Mouse (Mus musculus): ENCODE results near the gene Oscar. TPM values are rescaled to one million over a fixed set of nuclear protein-coding genes. Genes with fewer than 3 reads are reported as not detected.

Gene Oscar
- polyA plus RNA-seq, 1 experiment from 2014 or later, result 0.20 TPM

GRCm38 (mm10) chr7:3590550-3590949, 25.4 kb downstream of the Oscar start:
- ATAC-seq (replicated peaks; ENCODE audit: insufficient number of reproducible peaks, low FRiP score, low TSS enrichment, low read depth), result no peak
- Histone ChIP-seq H3K9ac (replicated peaks; ENCODE audit: low read length) (no peak overlapping the region), H3K27me3 (ENCODE audit: control insufficient read depth, insufficient read depth, low read length) (no peaks in the 10 kb centered on the region), H3K9me3 (replicated peaks; ENCODE audit: control insufficient read depth, low read length) (no peaks in the 10 kb centered on the region), H3K36me3 (replicated peaks; ENCODE audit: control insufficient read depth, insufficient read depth, low read depth, low read length) (no peaks in the 10 kb centered on the region), H3K4me2 (ENCODE audit: low read depth, low read length) (no peak overlapping the region), H3K27ac (replicated peaks; ENCODE audit: low read depth, low read length) (no peak overlapping the region), H3K4me1 (ENCODE audit: control insufficient read depth, insufficient read depth, low read length) (no peaks in the 10 kb centered on the region), H3K4me3 (ENCODE audit: low read depth, low read length) (no peak overlapping the region)
- WGBS, result 90% methylated on average over 3 of the region's 3 CpGs
- no peak for DNase-seq (ENCODE audit: low spot score)

- H3K27ac ChIP-seq (replicated peaks; ENCODE audit: low read depth, low read length), result no peak overlapping the region
- H3K36me3 ChIP-seq (replicated peaks; ENCODE audit: control insufficient read depth, insufficient read depth, low read depth, low read length), result no peaks in the 10 kb centered on the region
- no peaks in the 10 kb centered on the region for H3K27me3 ChIP-seq (ENCODE audit: control insufficient read depth, insufficient read depth, low read length)
- H3K4me3 ChIP-seq (ENCODE audit: low read depth, low read length), result no peak overlapping the region
- no peak overlapping the region for H3K9ac ChIP-seq (replicated peaks; ENCODE audit: low read length)
- 60% methylated on average over 1 of the region's 1 CpGs for WGBS
- H3K4me2 ChIP-seq (ENCODE audit: low read depth, low read length), result no peak overlapping the region
- ATAC-seq (replicated peaks; ENCODE audit: insufficient number of reproducible peaks, low FRiP score, low TSS enrichment, low read depth) (no peak), DNase-seq (ENCODE audit: low spot score) (no peak)
- H3K4me1 ChIP-seq (ENCODE audit: control insufficient read depth, insufficient read depth, low read length), result no peaks in the 10 kb centered on the region
- H3K9me3 ChIP-seq (replicated peaks; ENCODE audit: control insufficient read depth, low read length), result no peaks in the 10 kb centered on the region
Observed at GRCm38 (mm10) chr7:3587292-3587691, 28.7 kb downstream of the Oscar start.

GRCm38 (mm10) chr7:3586255-3586654, 29.7 kb downstream of the Oscar start:
- no peak for ATAC-seq (replicated peaks; ENCODE audit: insufficient number of reproducible peaks, low FRiP score, low TSS enrichment, low read depth)
- H3K27me3 ChIP-seq (ENCODE audit: control insufficient read depth, insufficient read depth, low read length), result no peaks in the 10 kb centered on the region
- 4% methylated on average over 5 of the region's 5 CpGs for WGBS
- H3K9ac ChIP-seq (replicated peaks; ENCODE audit: low read length), result no peak overlapping the region
- peak; percentile 29 for DNase-seq (ENCODE audit: low spot score)
- no peak overlapping the region for H3K4me3 ChIP-seq (ENCODE audit: low read depth, low read length)
- no peaks in the 10 kb centered on the region for H3K36me3 ChIP-seq (replicated peaks; ENCODE audit: control insufficient read depth, insufficient read depth, low read depth, low read length)
- no peaks in the 10 kb centered on the region for H3K4me1 ChIP-seq (ENCODE audit: control insufficient read depth, insufficient read depth, low read length)
- no peak overlapping the region for H3K4me2 ChIP-seq (ENCODE audit: low read depth, low read length)
- H3K27ac ChIP-seq (replicated peaks; ENCODE audit: low read depth, low read length), result no peak overlapping the region
- H3K9me3 ChIP-seq (replicated peaks; ENCODE audit: control insufficient read depth, low read length), result no peaks in the 10 kb centered on the region

- 8% methylated on average over 6 of the region's 6 CpGs for WGBS
- no peak for ATAC-seq (replicated peaks; ENCODE audit: insufficient number of reproducible peaks, low FRiP score, low TSS enrichment, low read depth)
- Histone ChIP-seq H3K4me3 (ENCODE audit: low read depth, low read length) (no peak overlapping the region), H3K9me3 (replicated peaks; ENCODE audit: control insufficient read depth, low read length) (no peaks in the 10 kb centered on the region), H3K36me3 (replicated peaks; ENCODE audit: control insufficient read depth, insufficient read depth, low read depth, low read length) (no peaks in the 10 kb centered on the region), H3K9ac (replicated peaks; ENCODE audit: low read length) (no peak overlapping the region), H3K27me3 (ENCODE audit: control insufficient read depth, insufficient read depth, low read length) (no peaks in the 10 kb centered on the region), H3K4me1 (ENCODE audit: control insufficient read depth, insufficient read depth, low read length) (no peaks in the 10 kb centered on the region), H3K27ac (replicated peaks; ENCODE audit: low read depth, low read length) (no peak overlapping the region), H3K4me2 (ENCODE audit: low read depth, low read length) (no peak overlapping the region)
- no peak for DNase-seq (ENCODE audit: low spot score)
Observed at GRCm38 (mm10) chr7:3585763-3586162, 30.2 kb downstream of the Oscar start.

GRCm38 (mm10) chr7:3580029-3580428, 35.9 kb downstream of the Oscar start:
- Histone ChIP-seq H3K4me3 (ENCODE audit: low read depth, low read length) (no peak overlapping the region), H3K36me3 (replicated peaks; ENCODE audit: control insufficient read depth, insufficient read depth, low read depth, low read length) (no peaks in the 10 kb centered on the region), H3K27ac (replicated peaks; ENCODE audit: low read depth, low read length) (no peak overlapping the region), H3K4me1 (ENCODE audit: control insufficient read depth, insufficient read depth, low read length) (no peaks in the 10 kb centered on the region), H3K27me3 (ENCODE audit: control insufficient read depth, insufficient read depth, low read length) (no peaks in the 10 kb centered on the region), H3K4me2 (ENCODE audit: low read depth, low read length) (no peak overlapping the region), H3K9me3 (replicated peaks; ENCODE audit: control insufficient read depth, low read length) (no peaks in the 10 kb centered on the region), H3K9ac (replicated peaks; ENCODE audit: low read length) (no peak overlapping the region)
- ATAC-seq (replicated peaks; ENCODE audit: insufficient number of reproducible peaks, low FRiP score, low TSS enrichment, low read depth), result no peak
- 74% methylated on average over 2 of the region's 2 CpGs for WGBS
- no peak for DNase-seq (ENCODE audit: low spot score)

GRCm38 (mm10) chr7:3578952-3579546, 36.9 kb downstream of the Oscar start:
- ATAC-seq (replicated peaks; ENCODE audit: insufficient number of reproducible peaks, low FRiP score, low TSS enrichment, low read depth) (no peak), DNase-seq (ENCODE audit: low spot score) (no peak)
- H3K4me2 ChIP-seq (ENCODE audit: low read depth, low read length), result no peak overlapping the region
- no peak overlapping the region for H3K27ac ChIP-seq (replicated peaks; ENCODE audit: low read depth, low read length)
- H3K4me1 ChIP-seq (ENCODE audit: control insufficient read depth, insufficient read depth, low read length), result no peaks in the 10 kb centered on the region
- H3K4me3 ChIP-seq (ENCODE audit: low read depth, low read length), result no peak overlapping the region
- WGBS, result 71% methylated on average over 6 of the region's 6 CpGs
- no peaks in the 10 kb centered on the region for H3K9me3 ChIP-seq (replicated peaks; ENCODE audit: control insufficient read depth, low read length)
- no peaks in the 10 kb centered on the region for H3K27me3 ChIP-seq (ENCODE audit: control insufficient read depth, insufficient read depth, low read length)
- H3K36me3 ChIP-seq (replicated peaks; ENCODE audit: control insufficient read depth, insufficient read depth, low read depth, low read length), result no peaks in the 10 kb centered on the region
- no peak overlapping the region for H3K9ac ChIP-seq (replicated peaks; ENCODE audit: low read length)

- Histone ChIP-seq H3K9ac (replicated peaks; ENCODE audit: low read length) (no peak overlapping the region), H3K36me3 (replicated peaks; ENCODE audit: control insufficient read depth, insufficient read depth, low read depth, low read length) (no peaks in the 10 kb centered on the region), H3K27ac (replicated peaks; ENCODE audit: low read depth, low read length) (no peak overlapping the region), H3K4me3 (ENCODE audit: low read depth, low read length) (no peak overlapping the region), H3K4me1 (ENCODE audit: control insufficient read depth, insufficient read depth, low read length) (no peaks in the 10 kb centered on the region), H3K4me2 (ENCODE audit: low read depth, low read length) (no peak overlapping the region), H3K27me3 (ENCODE audit: control insufficient read depth, insufficient read depth, low read length) (no peaks in the 10 kb centered on the region), H3K9me3 (replicated peaks; ENCODE audit: control insufficient read depth, low read length) (no peaks in the 10 kb centered on the region)
- WGBS, result 81% methylated on average over 2 of the region's 2 CpGs
- DNase-seq (ENCODE audit: low spot score), result no peak
- ATAC-seq (replicated peaks; ENCODE audit: insufficient number of reproducible peaks, low FRiP score, low TSS enrichment, low read depth), result no peak
Observed at GRCm38 (mm10) chr7:3578196-3578595, 37.8 kb downstream of the Oscar start.

- Histone ChIP-seq H3K4me3 (ENCODE audit: low read depth, low read length) (no peak overlapping the region), H3K9ac (replicated peaks; ENCODE audit: low read length) (no peak overlapping the region), H3K4me2 (ENCODE audit: low read depth, low read length) (no peak overlapping the region), H3K27ac (replicated peaks; ENCODE audit: low read depth, low read length) (no peak overlapping the region), H3K4me1 (ENCODE audit: control insufficient read depth, insufficient read depth, low read length) (no peaks in the 10 kb centered on the region), H3K36me3 (replicated peaks; ENCODE audit: control insufficient read depth, insufficient read depth, low read depth, low read length) (no peaks in the 10 kb centered on the region), H3K9me3 (replicated peaks; ENCODE audit: control insufficient read depth, low read length) (no peaks in the 10 kb centered on the region), H3K27me3 (ENCODE audit: control insufficient read depth, insufficient read depth, low read length) (no peaks in the 10 kb centered on the region)
- WGBS, result 88% methylated on average over 5 of the region's 5 CpGs
- no peak for DNase-seq (ENCODE audit: low spot score)
- ATAC-seq (replicated peaks; ENCODE audit: insufficient number of reproducible peaks, low FRiP score, low TSS enrichment, low read depth), result no peak
Observed at GRCm38 (mm10) chr7:3576354-3577124, 39.4 kb downstream of the Oscar start.
